Mouse (Mus musculus) myocyte (in vitro differentiated cells): ENCODE results near the gene Sfrp2.

Source experiments
- MAX ChIP-seq: IDR thresholded peaks from one replicate; pipeline ENCODE4 v1.6.1; 2011; ENCODE audit warnings: low read depth, mild to moderate bottlenecking, control low read depth
- MYOD1 ChIP-seq, 3 experiments: IDR thresholded peaks; one replicate each; pipeline ENCODE4 v1.6.1; 2011; ENCODE audit warnings: control low read depth in 2 of 3, low read depth in 2 of 3, mild to moderate bottlenecking in 2 of 3, moderate library complexity in 1 of 3; ENCODE audit not compliant: insufficient read length in 2 of 3, control insufficient read depth in 1 of 3
- MYOG ChIP-seq, 3 experiments: IDR thresholded peaks; one replicate each; pipeline ENCODE4 v1.6.1; 2011; ENCODE audit warnings: control low read depth in 2 of 3, low read depth in 2 of 3, mild to moderate bottlenecking in 2 of 3; ENCODE audit not compliant: insufficient read length in 2 of 3, control insufficient read depth in 1 of 3, insufficient read depth in 1 of 3
- POLR2A ChIP-seq: IDR thresholded peaks from one replicate; pipeline ENCODE4 v1.6.1; 2011; ENCODE audit warnings: low read depth, mild to moderate bottlenecking, control low read depth, moderate library complexity; ENCODE audit not compliant: insufficient read length
- POLR2AphosphoS2 ChIP-seq: IDR thresholded peaks from one replicate; pipeline ENCODE4 v1.6.1; 2011; ENCODE audit warnings: low read depth, control low read depth; ENCODE audit not compliant: insufficient read length
- REST ChIP-seq: IDR thresholded peaks from one replicate; pipeline ENCODE4 v1.6.1; 2011; ENCODE audit warnings: mild to moderate bottlenecking, control low read depth, moderate library complexity; ENCODE audit not compliant: insufficient read depth, insufficient read length
- SRF ChIP-seq: IDR thresholded peaks from one replicate; pipeline ENCODE4 v1.6.1; 2011; ENCODE audit warnings: low read depth; ENCODE audit not compliant: control insufficient read depth, insufficient read length
- TCF12 ChIP-seq: IDR thresholded peaks from one replicate; pipeline ENCODE4 v1.6.1; 2011; ENCODE audit warnings: mild to moderate bottlenecking, control low read depth; ENCODE audit not compliant: poor library complexity, insufficient read depth, severe bottlenecking
- TCF3 ChIP-seq: IDR thresholded peaks from one replicate; pipeline ENCODE4 v1.6.1; 2011; ENCODE audit warnings: low read depth, control low read depth; ENCODE audit not compliant: insufficient read length
- USF1 ChIP-seq: IDR thresholded peaks from one replicate; pipeline ENCODE4 v1.6.1; 2011; ENCODE audit warnings: low read depth, mild to moderate bottlenecking, control low read depth, moderate library complexity

DNA sequence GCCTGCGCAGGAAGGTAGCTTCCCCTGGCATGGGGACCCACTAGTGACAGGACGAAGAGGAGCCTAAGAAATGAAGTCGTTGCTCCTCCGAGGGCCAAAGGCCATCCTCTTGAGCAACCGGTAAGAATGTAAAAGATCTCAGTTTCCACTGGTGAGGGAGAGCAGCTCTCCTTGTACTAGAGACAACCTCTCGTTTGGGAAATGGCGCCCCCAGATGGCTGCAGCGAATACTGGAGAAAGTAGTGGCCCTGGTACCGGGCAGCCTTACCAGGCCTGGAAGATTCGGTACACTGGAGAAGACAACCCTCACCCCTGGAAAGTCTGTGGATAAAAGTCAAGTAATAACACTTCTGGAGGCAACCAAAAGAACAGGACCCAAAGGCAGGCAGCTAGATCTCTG, 3.8 kb upstream of the Sfrp2 start:
- TF ChIP-seq POLR2A (no peak), MAX (no peak), SRF (no peak), MYOG (IDR thresholded peaks at IDR 0.05; ENCODE audit: control insufficient read depth in 1 of 3, insufficient read depth in 1 of 3, insufficient read length in 2 of 3, low read depth in 2 of 3) (no peak), USF1 (no peak), TCF12 (no peak), POLR2AphosphoS2 (no peak), REST (no peak), MYOD1 (IDR thresholded peaks at IDR 0.05; ENCODE audit: control insufficient read depth in 1 of 3, insufficient read length in 2 of 3, low read depth in 2 of 3) (no peak), TCF3 (no peak)
